Mouse (Mus musculus): ENCODE measurements around the gene Gm14180. TPM values are rescaled to one million over a fixed set of nuclear protein-coding genes. Genes with fewer than 3 reads are reported as not detected.

Gm14180 gene
- not detected for total RNA-seq (2023)

GRCm38 (mm10) chr11:99734190-99734589, at the start of gene Gm14180:
Gene Gm14180, minus strand, starts transcription at chr11:99734290.

GRCm38 (mm10) chr11:99780604-99781003, 46.5 kb upstream of the Gm14180 start, which contains the start of gene Krtap4-8:
Gene Krtap4-8, minus strand, starts transcription at chr11:99780704.

GRCm38 (mm10) chr11:99772813-99773212, 38.7 kb upstream of the Gm14180 start, which contains the start of gene Gm11595:
Gene Gm11595, minus strand, starts transcription at chr11:99772913.

GRCm38 (mm10) chr11:99690463-99690862, 43.6 kb downstream of the Gm14180 start, which contains the start of gene Gm14190:
Gene Gm14190, minus strand, starts transcription at chr11:99690740.

Other genes with a start within 250 kb of the Gm14180 start
- gene Krt23, start 241.2 kb downstream of the Gm14180 start, total RNA-seq (2023): not detected
- gene Krt39, start 213.0 kb downstream of the Gm14180 start, total RNA-seq (2023): not detected
- gene Krt40, start 191.1 kb downstream of the Gm14180 start, total RNA-seq (2023): not detected
- not detected for gene Krtap3-3, start 183.4 kb downstream of the Gm14180 start, total RNA-seq (2023)
- not detected for gene Krtap3-2, start 177.4 kb downstream of the Gm14180 start, total RNA-seq (2023)
- not detected for gene Gm11939, start 174.8 kb downstream of the Gm14180 start, total RNA-seq (2023)
- gene Krtap3-1, start 167.7 kb downstream of the Gm14180 start, total RNA-seq (2023): not detected
- not detected for gene Krtap1-5, start 153.3 kb downstream of the Gm14180 start, total RNA-seq (2023)
- not detected for gene Krtap1-4, start 150.6 kb downstream of the Gm14180 start, total RNA-seq (2023)
- not detected for gene Krtap1-3, start 143.0 kb downstream of the Gm14180 start, total RNA-seq (2023)
- not detected for gene Krtap9-3, start 136.2 kb downstream of the Gm14180 start, total RNA-seq (2023)
- gene Gm11938, start 131.0 kb downstream of the Gm14180 start, total RNA-seq (2023): not detected
- gene Gm11937, start 124.1 kb downstream of the Gm14180 start, total RNA-seq (2023): not detected
- not detected for gene Krtap2-4, start 119.4 kb downstream of the Gm14180 start, total RNA-seq (2023)
- gene Gm11562, start 113.9 kb downstream of the Gm14180 start, total RNA-seq (2023): not detected
- gene Krtap4-1, start 106.1 kb downstream of the Gm14180 start, total RNA-seq (2023): not detected
- not detected for gene Krtap4-2, start 99.2 kb downstream of the Gm14180 start, total RNA-seq (2023)
- gene Krtap4-7, start 90.2 kb downstream of the Gm14180 start, total RNA-seq (2023): not detected
- not detected for gene Gm11555, start 84.1 kb downstream of the Gm14180 start, total RNA-seq (2023)
- gene Gm11563, start 75.3 kb downstream of the Gm14180 start, total RNA-seq (2023): not detected
- gene Krtap4-6, start 68.3 kb downstream of the Gm14180 start, total RNA-seq (2023): not detected
- gene Gm14190, start 43.5 kb downstream of the Gm14180 start, total RNA-seq (2023): not detected
- not detected for gene Gm11595, start 38.6 kb upstream of the Gm14180 start, total RNA-seq (2023)
- gene Krtap4-8, start 46.4 kb upstream of the Gm14180 start, total RNA-seq (2023): not detected
- not detected for gene Krtap4-9, start 50.9 kb upstream of the Gm14180 start, total RNA-seq (2023)
- not detected for gene Gm11596, start 59.2 kb upstream of the Gm14180 start, total RNA-seq (2023)
- gene Gm11569, start 64.6 kb upstream of the Gm14180 start, total RNA-seq (2023): not detected
- not detected for gene Gm11554, start 70.2 kb upstream of the Gm14180 start, total RNA-seq (2023)
- gene Krtap4-13, start 75.6 kb upstream of the Gm14180 start, total RNA-seq (2023): not detected
- not detected for gene Gm11564, start 81.4 kb upstream of the Gm14180 start, total RNA-seq (2023)
- not detected for gene 2300003K06Rik, start 103.8 kb upstream of the Gm14180 start, total RNA-seq (2023)
- gene Krtap4-16, start 117.3 kb upstream of the Gm14180 start, total RNA-seq (2023): not detected
- gene Gm11568, start 123.6 kb upstream of the Gm14180 start, total RNA-seq (2023): not detected
- not detected for gene Gm11559, start 130.2 kb upstream of the Gm14180 start, total RNA-seq (2023)
- not detected for gene Krtap9-1, start 139.1 kb upstream of the Gm14180 start, total RNA-seq (2023)
- gene Gm11567, start 144.9 kb upstream of the Gm14180 start, total RNA-seq (2023): not detected
- not detected for gene Krtap31-1, start 173.6 kb upstream of the Gm14180 start, total RNA-seq (2023)
- gene Gm11565, start 180.5 kb upstream of the Gm14180 start, total RNA-seq (2023): not detected
- not detected for gene Krtap31-2, start 202.0 kb upstream of the Gm14180 start, total RNA-seq (2023)
- gene Krtap9-5, start 214.2 kb upstream of the Gm14180 start, total RNA-seq (2023): not detected
- gene Krtap29-1, start 244.8 kb upstream of the Gm14180 start, total RNA-seq (2023): not detected